Mouse (Mus musculus): ENCODE measurements at regions not wholly inside any gene's neighbourhood (a gene's known extent, or its start where the extent isn't known, plus 50 kb on each side); places are given as distances from the start of the nearest gene placed in this dataset.

DNA sequence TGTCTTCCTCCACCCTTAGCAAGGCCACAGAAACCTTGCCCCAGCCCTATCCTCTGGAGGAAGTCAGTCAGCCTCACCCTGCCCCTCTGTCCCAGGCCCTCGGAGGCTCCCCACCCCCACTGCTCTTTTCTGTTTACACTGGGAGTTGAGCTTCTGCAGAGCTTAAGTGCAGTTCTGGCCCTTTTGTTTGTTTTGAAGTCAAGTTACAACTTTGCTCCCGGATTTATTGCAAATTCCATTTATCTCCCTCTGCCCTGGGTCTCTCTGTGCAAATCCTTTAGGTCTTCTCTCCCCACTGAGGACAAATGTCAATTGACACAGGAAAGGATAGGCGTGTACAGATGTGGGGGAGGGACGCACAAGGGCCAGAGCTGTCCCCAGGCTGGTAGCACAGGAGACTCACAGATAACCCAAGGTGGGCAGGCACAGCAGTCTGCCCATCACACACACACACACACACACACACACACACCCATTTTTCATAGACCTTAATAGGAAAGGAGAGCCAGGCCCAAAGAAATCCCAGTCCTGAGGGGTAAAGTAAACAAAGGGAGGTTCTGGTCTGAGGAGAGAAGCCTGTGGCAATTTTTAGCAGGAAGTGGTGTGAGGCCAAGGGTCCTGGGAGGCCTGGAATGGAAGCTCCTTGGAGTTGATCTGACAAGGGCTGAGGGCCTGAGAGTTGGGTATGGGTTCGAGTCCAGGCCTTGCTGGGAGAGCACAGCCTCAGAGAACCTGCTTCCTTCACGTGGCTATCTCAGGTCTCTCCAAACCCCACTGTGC lies 167.9 kb downstream of the Zfp36l1 start:
- no peak for DNase-seq (ENCODE audit: low spot score in 2 of 2)

DNA sequence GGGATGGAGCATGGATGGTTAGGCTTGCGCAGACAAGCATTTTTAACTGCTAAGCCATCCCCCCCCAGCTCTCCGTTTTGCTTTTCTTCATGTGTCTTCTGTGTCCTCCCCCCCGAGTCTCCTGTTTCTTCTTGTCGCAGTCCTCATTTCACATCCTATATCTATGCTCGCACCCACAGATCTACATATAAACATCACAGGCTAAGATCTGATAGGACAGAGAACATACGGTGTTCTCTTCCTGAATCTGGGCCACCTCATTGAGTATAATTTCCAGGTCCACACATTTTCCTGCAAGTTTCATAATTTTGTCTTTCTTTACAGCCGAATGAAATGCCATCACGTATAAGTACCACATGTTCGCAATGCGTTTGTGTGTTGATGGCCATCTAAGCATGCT lies 168.7 kb downstream of the Zfp36l1 start:
- DNase-seq (ENCODE audit: low spot score in 2 of 2) = no peak

DNA sequence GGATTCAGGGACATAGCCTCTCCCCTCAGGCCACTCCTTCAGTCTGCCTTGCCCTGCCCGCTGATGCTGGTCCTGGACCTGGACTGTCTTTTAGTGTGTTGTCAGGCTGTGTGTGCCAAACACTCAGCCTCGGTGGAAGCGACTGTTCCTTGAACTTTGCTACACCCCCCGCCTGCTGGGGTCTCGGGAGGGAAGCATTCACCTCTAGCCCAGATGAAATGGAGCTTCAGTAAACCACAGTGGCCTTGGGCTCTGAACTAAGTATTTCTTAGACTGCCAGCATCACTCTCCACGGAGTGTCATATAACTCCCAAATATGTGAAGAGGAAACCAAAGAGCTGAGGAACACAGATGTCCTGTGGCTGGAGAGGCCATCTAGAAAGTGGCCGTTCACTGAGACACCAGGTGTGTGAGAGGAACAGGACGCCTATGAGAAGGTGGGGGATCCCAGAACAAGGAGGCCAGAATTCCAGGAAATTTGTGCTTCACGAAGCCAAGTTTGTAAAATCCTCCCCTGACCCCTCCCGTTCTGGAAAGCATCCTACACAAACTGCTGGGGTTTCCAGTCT lies 170.2 kb downstream of the Zfp36l1 start:
- no peak for DNase-seq (ENCODE audit: low spot score in 2 of 2)

DNA sequence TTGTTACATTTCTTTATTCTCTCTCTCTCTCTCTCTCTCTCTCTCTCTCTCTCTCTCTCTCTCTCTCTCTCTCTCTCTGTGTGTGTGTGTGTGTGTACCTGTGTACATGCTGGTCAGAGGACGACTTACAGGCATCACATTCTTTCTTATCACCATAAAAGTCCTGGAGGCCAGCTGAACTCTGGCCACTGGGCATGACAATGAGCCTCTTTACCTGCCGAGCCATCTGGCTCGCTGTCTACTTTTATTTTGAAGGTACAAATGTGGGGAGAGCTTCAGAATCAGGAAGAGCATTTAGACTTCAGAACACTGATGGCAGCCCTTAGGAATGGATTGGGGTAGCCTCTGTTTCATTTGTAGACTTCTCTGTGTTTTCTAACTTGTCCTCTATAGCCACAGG lies 171.0 kb downstream of the Zfp36l1 start:
- no peak for DNase-seq (ENCODE audit: low spot score in 2 of 2)

DNA sequence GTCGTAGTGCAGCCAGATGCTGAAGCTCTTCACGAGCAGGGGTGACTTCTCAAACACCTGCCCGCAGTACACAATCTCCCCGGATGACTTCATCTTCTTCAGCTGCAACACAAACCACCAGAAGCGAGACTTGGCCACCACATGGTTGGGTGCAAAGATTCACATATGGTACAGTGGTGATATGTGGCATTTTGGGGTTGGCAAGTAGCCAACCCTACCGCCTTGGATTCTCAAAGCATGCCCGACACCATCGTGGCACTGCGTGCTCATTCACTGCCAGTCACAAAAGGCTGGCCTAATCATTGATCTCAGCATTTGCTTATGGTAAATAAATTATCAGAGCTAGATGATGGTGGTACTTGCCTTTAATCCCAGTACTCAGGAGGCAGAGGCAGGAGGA lies 173.4 kb downstream of the Zfp36l1 start:
- DNase-seq (ENCODE audit: low spot score in 2 of 2) = no peak

DNA sequence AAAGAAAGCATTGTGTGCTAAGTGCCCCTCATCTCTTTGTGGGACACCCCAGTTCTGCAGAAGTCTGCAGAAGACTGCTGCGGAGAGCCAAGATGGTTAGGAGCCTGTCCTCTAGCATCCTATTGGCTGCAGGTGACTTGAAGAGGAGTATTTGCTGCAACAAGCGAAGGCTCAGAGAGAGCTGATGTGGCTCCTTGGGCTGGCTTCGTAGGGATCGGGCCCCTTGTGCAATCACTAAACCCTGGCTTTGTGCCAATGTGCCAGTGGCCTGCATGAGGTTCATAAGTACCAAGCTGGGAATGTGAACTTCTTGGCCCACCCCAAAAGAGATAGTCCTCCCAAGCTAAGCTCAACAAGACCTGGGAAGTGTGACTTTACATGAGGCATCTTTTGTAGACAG lies 174.9 kb downstream of the Zfp36l1 start:
- DNase-seq (ENCODE audit: low spot score in 2 of 2) = peak in 1 of 2 experiments; percentile 28

DNA sequence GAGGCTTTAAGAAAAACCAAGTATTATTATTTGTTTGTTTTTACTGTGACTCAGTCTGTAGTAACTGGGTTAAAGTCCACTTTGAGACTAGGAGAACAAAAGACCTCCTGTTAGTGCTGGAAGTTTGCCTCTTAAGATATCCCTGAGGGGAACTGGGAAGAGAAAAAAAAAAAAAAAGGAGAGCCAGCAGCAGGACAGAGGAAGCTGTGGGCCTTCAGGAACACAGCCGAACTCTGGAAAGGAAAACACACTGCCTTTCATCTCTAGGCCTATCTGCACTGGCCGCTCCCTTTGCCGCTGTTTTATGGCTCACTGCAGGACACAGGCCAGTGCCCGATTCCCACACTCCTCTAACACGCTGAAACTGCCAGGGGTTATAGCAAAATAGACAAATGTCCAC lies 176.1 kb downstream of the Zfp36l1 start:
- peak in 1 of 2 experiments; percentile 51 for DNase-seq (ENCODE audit: low spot score in 2 of 2)

DNA sequence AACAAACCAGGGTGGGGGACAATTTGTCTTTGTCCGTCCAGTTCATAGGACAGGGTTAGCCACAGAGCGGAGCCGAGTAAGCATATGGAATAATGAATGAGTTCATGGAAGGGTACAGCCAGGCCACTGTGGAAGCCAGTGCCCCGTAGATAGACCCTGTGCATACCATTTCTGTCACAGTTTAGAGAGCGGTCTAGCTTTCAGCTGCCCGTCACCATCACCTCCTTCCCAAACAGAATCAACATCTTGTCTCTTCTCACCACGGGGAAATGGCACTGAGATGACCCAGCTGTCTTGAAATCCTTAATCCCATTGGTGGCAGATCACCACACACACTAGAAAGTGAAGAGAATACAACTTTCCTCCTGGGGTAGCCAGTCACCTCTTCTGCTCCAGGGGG lies 178.7 kb downstream of the Zfp36l1 start:
- no peak for DNase-seq (ENCODE audit: low spot score in 2 of 2)

DNA sequence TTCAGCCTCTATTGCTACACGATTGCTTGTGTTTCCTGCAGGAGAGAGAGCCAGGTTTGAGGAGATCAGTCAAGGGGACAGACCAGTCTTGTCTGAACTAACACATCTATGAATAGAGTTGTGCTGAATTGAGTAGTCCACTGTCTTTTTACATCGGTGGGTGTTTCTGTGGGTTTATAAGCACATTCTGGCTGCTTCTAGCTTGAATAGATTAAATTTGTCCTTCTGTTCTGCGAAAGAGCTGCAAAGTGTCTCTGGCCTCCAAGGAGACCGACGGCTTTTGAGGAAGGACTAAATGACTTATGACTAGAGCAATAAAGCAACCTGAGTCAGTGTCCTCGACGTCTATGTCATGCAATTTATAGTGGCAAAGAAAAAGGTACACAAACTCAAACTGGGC lies 179.9 kb downstream of the Zfp36l1 start:
- DNase-seq (ENCODE audit: low spot score in 2 of 2) = no peak

DNA sequence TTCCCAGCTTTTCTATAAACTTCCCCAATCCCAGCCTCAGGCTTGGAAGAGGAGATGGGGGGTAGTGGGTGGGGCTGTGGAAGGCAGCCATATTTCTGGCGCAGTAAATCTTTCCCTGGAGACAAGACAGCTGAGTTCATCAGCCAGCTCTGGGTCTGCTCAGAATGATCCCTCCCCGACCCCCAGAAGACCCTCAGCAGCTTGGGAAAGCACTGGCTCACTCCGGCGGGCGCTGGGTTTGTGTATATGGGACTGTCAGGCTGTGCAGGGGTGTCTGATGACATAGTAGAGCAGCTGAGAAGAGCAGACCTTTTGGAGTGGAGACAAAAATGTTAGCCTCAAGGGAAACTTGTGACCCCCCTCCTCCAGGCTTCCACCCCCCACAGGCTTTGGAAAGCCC lies 181.4 kb downstream of the Zfp36l1 start:
- no peak for DNase-seq (ENCODE audit: low spot score in 2 of 2)

DNA sequence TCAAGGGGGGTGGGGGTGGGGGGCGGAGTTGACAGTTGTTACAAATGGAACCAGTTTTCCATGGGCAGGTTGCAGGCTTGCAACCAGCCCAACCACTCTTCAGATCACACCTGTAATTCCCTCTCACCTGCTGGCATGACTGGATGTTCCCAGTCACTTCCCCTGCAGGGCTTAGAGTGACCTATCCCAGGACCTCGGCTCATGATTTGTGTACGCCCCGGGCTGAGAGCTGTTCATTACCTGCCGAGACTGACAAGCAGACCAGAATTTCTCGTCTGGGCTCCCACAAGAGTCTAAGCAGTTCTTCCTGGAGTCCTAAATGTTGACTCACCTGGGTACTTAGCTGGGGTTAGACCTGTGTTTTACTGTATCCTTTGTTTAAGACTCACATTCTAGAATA lies 183.0 kb downstream of the Zfp36l1 start:
- no peak for DNase-seq (ENCODE audit: low spot score in 2 of 2)

DNA sequence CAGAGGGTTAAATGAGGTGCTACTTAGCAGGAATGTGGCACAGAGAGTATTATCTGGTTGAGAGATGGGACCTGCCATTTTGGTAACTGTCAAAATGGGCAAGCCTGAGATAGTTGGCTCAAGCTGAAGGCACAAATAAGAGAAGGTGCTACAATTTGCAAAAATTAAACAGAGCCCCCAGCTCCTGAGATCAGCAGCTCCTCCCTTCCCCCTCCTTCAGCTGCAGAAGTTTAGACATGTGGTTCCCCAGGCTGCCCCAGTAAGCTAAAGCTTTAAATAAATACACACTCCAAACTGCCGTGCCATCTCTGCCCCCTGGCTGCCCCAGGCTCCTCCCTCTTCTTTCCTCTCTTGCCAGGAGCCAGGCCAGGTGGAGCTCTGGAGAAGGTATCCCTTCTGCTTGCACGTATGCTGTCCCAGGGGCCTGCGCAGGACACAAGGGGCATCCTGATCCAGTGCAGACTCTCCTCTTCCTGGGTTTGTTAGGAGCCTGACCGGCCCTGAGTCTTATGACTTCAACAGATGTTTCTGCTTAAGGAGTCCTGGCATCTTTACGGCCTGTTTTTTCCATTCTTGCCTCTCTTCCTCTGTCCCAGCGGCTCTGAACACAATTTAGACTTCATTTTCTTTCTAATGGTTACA lies 184.0 kb downstream of the Zfp36l1 start:
- no peak for DNase-seq (ENCODE audit: low spot score in 2 of 2)

DNA sequence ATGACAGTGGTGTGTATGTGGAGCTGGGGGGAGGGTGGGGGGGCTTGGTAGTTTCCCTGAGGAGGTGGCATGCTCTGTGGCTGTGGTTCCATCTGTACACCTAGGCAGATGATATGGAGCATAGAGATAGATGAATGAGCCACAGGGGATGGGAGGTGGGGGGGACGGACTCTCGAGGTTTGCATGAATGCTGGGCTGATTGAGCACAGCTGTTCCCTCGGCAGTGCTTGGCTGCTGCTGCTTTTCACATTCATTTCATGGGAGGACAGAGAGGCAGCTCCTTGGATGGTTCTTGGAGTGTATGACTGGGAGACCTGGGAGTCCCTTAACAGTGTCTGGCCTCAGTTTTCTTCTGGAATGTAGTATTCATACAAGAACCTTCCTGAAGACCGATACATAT lies 184.5 kb downstream of the Zfp36l1 start:
- peak; percentile 47 to 53 for DNase-seq (ENCODE audit: low spot score in 2 of 2)

DNA sequence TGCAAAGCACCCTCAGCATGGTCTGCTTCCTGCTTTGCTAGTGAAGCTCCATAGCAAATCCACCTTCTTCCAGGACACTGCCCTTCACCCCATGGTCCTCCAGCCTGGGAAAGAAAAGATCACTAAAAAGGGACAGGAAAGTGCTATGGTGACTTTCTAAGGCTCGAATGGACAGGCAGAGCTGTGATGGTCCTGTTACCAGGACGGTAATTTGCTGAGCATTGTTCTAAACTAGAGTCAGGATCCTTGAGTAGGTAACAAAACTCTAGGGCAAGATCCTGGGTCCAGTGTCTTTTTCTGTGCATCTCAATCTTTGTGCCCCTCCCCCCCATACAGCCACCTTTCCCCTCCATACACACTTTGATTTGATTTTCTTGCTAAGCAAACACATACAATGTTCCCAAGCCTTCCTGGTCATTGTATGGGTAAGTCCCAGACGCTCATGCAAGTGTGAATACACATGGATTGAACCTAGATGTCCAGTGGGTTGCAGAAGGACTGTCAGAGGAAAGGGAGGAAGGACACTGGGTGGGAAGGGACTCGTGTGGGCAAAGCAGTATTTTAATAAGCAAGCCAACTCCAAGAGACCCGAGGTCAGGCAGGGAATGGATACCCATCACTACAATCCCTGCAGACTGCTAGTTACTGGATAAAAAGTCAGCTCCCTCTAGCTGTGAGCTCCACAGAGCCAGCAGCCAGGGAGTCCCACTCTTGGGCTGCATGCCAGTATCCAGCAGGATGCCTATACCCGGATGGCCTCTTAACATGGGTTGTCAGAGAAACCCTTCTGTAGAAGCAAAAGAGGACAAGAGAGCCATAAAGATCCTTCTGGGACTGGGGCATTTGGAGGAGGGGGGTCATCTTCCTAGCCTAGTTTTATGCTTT lies 186.9 kb downstream of the Zfp36l1 start:
- peak; percentile 78 to 80 for DNase-seq (ENCODE audit: low spot score in 2 of 2)

DNA sequence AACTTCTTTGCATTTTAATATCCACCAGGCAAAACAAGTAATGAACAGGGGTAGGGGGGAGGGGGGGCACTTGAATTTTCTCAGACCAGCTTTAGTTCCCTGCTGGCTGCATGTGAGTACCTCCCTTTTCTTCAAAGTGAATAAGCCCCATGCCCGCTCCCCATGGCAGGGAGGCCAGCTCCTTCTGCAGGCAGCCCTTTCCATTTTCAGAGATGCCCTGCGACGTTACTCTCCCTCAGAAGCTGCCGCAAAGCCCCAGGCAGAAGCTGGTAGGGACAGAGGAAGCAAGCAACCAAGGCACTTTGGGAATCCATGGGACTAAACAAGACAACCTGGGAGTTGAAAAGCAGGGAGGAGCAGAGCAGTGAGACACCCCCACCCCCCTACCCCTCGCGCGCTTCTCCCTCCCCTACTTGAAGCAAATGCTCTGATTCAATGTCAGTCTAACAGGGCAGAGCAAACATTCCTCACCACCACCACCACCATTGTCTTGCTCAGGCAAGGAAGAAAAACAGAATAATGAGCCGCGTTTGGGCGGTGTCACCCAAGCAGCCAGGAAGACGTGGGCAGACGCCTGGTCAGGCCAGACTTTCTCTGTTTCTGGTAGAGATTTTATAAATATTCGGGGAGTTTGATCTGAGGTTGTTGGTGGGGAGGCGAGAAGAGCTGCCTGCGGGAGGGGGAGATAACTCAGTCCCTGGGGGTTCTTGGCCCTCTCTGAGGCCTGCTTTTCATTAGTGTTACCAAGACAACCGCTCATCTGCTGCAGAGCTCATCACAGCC lies 187.7 kb downstream of the Zfp36l1 start:
- DNase-seq (ENCODE audit: low spot score in 2 of 2) = peak; percentile 82 to 90

DNA sequence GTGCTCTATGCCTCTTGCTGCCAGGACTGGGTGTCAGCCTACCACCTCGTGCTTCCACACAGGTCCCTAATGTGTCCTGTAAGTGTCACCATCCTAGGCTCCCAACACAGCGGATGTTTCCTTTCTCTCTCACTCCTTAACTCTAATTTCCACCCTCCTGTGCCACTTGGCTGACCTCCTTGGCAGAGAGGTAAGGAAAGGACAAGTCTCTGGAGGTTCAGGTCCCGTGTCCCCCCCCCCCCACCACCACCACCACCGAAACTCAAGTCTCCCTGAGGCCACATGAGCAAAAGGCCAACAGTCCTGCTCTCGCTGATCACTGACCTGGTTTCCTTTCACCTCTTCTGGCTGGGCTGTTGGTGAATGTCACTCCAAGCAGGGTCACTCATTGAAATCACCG lies 189.0 kb downstream of the Zfp36l1 start:
- no peak for DNase-seq (ENCODE audit: low spot score in 2 of 2)

DNA sequence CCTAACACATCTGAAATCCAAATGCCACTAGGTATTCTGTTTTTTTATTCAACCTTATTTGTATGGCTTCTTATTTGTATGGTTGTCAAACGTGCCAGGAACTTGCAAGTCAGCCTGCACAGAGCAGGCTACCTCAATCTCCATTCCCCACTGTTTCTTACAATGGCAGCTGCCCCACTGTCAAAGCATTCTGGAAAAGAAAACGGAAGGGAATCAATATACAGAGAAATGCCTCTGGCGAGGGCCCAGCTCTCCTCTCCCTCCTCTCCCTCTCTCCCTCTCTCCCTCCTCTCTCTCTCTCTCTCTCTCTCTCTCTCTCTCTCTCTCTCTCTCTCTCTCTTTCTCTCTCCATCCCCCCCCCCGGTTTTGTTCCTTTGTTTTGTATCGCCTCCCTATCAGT lies 191.0 kb downstream of the Zfp36l1 start:
- no peak for DNase-seq (ENCODE audit: low spot score in 2 of 2)

DNA sequence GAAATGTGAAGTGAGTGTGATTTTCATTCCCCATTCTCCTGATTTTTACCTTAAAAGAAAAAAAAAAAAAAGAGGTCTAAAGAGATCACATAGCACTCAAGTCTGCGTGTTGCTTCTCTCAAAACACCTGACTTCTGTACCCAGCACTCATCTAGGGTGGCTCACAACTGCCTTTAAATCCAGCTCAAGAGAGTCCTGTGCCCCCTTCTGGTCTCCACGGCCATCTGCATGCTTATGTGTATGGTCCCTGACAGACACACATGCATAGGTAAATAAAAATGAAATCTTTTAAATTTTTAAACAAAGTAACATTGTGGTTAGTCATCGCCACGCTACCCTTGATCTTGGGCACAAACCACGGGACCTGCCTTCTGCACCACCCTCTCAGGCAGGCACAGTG lies 193.8 kb downstream of the Zfp36l1 start:
- DNase-seq (ENCODE audit: low spot score in 2 of 2) = no peak

DNA sequence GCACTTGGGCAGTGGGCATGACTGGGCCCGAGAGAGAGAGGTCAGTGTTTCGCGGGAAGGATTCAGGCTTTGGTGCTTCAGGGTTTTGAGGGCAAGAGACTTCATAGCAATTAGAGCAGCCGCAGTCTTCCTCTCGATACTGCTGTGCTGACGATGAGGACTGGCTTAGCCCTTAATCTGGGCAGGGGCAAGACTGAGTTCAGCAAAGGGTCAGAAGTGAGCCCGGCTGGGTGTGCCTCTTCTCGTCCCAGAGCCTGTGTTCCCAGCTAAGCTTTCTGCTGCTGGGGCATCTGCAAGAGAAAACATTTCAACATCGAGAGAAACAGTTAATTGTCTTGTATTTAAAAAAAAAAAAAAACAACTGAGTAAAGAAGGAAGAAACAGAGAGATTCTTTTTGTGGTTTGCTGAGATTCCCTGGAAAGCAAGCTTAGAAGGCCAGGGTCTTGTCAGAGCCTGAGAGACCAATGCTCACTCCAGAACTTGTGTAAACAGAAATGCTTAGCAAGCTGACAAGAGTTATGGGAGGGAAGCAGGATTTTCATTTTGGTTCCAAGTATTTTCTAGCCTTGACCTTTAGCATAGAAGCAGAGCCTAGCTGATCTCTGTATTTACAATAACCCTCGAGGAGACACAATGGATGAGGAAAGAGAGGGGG lies 195.1 kb downstream of the Zfp36l1 start:
- no peak for DNase-seq (ENCODE audit: low spot score in 2 of 2)

DNA sequence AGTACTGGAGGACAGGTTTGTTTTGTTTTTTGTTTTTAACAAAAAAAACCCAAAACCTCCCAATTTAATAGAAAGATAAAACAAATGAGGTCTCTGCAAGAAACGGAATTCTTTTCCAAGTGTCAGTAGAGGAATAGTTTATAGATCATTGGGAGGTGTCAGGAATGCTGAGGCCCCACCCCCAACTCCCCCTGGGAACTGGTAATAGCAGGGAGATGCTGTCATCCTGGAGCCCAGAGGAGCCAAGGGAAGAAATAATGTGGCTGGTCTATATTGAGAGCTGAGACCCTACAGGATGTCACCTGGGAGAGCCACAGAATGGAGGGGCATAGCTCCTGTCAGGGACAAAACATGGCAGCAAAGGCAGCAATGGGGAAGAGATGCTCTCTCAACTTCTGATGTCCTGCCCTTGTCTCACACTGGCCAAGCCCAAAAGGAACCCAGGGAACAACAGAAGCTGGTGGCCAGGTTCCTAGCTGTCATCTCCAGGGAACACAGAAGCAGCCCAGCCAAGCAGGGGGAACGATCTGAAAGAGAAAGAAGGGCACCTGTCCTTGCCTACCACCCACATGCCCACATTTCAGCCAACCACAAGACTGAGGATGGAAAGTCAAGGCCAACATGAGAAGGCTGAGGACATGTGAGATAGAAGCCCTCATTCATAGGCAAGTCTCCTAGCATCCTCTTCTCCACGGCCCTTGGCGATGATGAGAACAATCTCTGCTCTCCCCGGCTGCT lies 195.7 kb downstream of the Zfp36l1 start:
- no peak for DNase-seq (ENCODE audit: low spot score in 2 of 2)

Measured in right cerebral cortex, postnatal 10 days (tissue).